Mouse (Mus musculus) spleen, postnatal 4 days (tissue): ENCODE data around the gene Scn8a.
A peak's percentile ranks its signal among the peaks of the same experiment; 100 is the strongest.

Experiments used
- DNase-seq, 2 experiments: peaks; one replicate each; pipeline ENCODE4 v3.0.0; 2022; ENCODE audit warnings: low spot score in 2 of 2

The Scn8a gene

DNA sequence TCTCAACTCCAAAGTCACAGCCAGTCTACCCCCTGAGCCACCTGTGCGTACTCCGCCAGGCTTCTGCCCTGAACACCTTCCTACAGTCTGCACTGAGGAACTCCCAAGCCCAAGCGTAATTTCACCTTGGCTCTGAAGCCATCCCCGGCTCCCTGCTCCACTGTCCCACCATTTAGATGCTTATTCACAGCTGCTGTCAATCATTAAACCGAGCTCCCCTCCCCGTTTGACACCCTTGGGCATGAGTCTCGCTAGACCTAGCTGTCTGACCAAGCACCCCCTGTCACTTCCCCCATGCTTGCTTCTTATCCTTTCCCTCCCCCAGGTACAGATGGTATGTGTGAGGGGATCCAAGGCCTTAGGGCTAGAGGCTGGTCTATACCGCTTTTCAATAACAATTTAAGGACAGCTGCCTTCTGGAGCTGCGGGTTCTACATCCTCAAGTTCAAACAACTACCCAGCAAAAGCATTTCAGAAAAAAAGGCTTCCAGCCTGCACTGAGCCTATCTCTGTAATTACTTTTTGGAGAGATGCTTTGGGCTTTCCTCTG, 200.1 kb downstream of the Scn8a start:
- no peak for DNase-seq

DNA sequence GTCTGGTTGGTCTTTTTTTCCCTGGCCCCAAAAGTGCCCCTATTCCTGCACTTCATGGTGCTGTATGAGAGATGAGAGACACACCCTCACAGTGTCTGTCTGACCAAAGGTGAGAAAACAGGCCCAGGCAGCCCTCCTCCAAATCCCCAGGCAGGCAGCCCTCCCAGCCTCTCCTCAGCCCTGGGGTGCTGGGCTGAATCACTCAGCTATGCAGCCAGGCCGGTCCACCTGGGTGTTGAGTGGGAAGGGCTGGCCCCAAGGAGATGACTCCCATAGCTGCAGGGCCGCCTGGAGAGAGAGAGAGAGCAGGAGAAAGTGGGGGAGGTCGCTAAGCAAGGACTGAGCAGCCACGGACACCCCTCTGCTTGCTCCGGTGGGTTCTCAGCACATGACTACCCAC, 201.1 kb downstream of the Scn8a start:
- DNase-seq, result no peak

DNA sequence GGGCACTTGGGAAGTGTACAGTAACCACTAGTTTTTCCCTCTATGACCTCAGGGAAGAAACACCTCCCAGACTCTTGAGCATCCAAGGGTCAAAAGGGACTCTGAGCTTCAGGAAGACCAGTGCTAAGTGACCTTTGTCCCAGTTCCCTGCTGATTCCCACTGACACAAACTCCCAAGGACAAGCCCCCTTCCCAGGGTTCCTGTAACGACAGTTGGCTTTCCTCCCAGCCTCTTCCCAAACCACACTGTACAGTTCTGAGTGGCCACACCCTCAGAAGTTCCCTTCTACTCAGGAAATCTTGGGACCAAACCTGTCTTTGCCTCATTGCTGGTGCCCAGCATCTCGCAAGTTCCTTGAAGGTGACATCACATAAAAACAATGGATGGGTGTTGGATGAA, 203.1 kb downstream of the Scn8a start:
- DNase-seq, result no peak

DNA sequence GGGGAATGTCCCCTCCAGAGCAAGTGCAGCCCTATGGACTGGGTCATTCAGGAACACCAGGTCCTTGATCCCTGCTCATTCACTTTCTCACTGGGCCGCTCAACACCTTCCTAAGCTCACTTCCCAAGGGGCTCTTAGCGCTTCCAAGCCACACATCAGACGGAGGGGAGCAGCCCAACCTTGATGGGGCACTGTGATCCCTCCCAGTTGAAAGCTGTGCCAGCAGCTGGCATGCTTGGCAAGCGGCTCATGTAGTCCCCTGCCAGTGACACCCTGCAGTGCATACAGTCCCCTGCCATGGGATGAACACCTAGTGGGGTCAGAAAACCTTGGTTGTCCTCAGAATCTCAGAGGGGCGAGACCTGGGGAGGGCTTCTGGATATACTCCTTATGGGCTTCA, 204.4 kb downstream of the Scn8a start:
- no peak for DNase-seq

DNA sequence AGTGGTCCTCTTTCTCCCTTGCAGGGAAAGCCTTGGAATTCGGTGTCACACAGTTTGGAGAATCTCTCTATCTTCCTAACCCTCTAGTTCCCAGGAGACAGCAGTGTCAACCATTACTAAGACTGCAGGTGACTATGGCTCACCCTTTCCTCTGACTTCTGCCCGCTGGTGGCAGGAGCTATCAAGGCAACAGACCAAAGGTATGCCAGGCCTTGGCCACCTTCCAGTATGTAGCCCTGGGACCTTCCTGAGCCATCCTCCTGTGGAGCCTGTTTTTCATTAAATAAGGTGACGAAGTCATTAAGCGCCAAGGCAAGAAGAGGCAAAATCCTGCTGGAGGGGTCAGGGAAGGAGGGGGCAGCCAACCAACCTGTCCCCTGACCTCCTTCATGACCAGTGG, 205.5 kb downstream of the Scn8a start:
- DNase-seq, result no peak

DNA sequence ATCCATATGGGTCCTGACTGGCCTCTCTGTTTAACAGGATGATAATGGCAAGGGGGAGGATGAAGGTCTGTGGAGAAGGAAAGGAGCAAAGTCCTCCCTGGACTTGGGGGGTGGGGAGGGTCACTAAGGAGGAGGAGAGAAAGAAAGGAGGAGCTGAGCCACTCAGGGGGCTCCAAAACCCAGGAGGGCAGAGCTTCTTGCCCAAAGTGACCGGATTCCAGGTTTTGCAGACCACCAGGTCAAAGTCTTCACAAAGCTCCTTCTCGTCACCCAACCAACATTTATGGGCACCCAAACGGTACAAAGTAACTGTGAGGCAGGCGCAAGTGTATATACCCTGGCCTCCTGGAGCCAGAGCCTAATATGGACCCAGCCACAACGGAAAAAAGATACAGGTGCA, 206.0 kb downstream of the Scn8a start:
- no peak for DNase-seq

DNA sequence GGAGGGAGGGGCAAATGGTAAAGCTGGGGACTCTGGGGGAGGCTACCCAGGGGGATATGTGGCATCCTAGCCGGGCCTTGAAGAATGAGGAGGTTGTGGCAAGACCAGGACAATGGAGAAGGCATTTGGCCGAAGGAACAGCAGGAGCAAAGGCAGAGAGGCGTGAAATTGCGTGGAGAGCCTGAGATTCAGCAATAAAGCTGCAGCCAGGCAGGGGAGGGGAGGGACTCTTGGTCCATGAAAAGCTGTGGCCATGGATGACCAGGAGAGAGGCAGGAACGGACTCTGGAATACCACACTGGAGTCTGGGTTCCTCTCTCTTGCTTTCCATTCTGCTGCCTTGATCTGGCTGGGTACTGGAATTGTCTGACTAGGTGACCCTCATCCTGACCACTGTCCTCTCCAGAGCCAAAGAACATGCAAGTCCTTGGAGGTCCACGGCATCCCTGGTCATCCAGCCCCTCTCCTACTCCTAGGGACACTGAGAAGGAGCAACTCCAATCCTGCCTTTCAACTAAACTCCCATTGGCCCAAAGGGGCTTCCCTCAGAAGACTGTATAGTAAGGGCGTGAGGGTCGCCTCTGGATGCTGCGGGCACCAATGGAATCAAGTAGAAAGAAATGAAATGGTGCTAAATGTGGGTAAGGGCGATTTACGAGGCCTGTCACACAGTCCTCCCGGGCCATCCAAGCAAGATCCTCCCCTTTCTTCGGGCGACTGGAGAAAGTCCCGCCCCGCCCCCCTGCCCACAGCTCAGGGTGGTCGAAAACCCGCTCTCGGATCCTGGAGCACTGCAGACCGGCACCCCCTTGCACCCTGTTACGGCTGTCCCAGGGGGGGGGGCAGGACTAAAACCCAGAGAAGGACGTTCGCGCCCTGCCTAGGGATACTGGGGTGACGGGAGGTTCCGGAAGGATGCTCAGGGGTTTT, 206.7 kb downstream of the Scn8a start:
- DNase-seq, result no peak

DNA sequence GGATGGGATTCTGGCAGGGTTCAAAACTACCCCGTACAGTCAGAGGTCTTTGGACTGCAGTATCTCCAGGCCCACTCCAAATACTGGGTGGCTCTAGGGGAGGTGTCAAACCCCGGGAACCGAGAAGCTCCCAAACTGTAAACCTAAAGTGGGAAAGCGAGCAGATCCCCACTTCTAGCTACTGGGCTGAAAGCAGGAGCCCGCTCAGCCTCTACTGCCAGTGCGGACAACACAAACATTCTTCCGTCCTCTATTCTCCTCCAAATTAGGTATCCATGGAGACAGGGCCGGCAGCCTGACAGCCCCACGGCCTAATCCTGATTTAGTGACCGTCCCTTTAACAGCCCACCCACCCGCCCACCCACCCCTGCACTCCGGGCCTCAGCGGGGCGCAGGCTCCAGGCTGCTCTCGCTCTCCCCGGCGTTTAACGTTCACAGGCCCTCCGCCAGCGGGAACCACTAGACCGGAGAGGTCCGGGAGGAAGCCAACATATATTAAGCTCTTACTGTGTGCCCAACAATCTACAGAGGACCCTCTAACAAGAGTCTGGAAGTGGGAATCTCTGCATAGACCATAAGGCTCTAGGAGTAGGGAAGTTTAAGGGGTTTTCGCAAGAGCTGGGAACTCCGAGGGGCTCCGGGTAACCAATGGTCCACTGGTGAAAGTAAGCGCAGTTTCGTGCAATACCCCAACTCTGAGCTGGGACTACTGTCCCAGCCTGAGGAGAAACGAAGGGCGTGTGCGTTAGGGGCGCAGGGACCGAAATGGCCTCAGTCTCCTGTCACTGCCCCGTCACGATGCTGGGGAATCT, 207.5 kb downstream of the Scn8a start:
- no peak for DNase-seq

DNA sequence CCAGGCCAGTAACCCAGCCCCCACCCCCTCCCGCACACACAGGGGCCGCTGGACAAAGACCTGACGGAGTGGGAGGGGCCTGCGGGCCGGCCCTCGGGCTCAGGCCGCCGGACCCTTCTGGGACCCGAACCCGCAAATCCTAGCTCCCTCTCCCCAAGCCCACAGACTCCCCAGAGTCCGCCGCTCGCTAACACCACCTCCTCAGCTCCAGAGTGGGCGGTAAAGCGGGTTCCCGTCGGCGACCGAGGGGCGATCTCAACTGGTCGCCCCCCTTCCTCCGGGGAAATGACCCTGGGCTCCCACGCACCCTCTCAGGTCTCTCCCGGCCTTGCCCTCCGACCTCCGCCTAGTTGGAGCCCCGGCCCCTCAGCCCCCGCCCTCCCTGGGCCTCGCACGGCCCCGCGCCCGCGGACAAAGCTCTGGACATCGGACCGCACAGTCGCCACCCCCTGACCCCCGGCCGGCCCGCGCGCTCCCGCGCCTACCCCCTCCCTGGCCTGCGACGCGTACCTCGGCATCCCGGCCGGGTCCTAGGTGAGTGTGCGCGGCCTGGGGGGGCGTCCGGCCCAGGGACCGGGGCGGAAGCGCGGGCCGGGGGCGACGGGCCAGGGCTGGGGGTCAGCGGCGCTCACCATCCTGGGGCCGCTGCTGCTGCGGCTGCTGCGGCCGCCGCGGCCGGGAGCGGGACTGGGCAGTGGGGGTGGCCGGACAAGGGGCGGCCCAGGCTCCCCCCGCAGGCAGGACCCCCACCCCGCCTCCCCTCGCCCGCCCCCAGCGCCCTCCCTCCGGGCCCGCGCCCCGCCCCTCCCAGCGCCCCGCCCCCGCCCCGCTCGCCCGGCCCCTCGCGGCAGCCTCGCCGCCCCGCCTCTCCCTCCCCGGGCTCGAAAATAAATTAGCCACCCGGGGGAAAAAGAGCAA, 208.4 kb downstream of the Scn8a start, which contains the start of gene Fignl2:
Fignl2 (minus strand) TSS at position 755 of the 918 bp plus-strand sequence.
- DNase-seq, result no peak

DNA sequence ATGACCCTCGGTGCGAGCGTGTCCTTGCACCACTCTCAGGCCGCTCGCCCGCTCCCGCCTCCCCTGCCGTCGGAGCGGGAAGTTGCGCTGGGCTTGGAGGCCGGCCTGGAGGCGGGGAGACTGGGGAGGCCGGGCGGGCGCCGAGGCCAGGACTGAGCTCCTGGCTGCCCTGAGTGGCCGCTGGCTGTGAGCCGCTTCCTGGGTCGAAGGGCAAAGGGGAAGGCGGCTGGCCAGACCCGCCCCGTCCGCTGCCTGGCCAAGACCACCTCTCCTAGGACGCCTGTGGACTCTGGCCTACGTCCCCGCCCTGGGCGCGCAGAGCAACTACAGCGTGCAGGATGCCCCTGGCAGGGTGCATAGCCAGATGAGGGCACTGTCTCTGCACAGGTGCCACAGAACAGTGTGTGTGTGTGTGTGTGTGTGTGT, 209.1 kb downstream of the Scn8a start:
- peak; percentile 39 to 68 for DNase-seq

DNA sequence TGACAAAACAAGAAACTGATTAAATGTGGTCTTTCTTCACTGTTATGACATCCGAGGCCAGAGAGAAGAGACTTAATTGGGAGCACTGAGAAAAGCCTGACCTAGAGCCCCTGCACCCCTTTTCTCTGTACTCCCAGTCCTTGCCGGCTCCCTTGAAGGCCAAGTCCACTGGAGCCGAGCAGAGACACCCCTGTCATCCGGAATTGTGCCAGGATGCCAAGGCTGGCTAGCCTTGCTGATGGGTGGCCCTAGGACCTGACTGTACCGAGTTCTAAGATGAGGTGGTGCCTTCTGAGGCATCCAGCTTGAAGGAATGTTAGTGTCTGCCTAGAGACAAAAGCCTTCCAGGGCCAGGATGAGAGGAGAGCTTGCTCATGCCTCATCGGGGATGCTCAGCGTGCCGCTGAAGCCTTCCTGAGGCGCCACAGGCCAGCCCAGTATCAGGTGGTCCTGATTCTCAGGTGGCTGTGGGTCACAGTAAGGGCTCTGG, 210.4 kb downstream of the Scn8a start:
- DNase-seq, result no peak

DNA sequence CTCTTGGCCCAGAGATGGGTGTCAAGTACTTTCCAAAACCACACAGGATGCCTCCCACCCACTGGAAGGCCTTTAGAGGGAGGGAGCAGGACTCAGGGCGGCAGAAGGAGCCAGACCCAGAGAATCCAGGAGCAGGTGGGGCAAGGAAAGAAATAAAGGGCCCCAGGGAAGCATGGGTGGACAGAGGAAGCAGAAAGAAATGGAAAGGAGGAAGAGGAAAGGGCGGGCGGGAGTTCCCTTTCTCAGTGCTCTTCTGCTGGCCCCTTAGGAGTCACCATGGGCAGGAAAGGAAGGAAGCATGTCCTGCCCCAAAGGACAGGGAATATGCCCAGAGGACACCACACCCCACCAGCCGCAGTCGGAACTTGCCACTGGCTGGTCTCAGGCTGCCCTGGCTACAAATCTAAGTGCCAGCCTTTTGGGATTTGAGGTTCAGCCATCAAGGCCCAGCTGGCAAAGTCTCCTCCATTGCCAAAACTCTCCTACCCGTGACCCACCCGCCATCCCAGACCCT, 211.4 kb downstream of the Scn8a start:
- no peak for DNase-seq

DNA sequence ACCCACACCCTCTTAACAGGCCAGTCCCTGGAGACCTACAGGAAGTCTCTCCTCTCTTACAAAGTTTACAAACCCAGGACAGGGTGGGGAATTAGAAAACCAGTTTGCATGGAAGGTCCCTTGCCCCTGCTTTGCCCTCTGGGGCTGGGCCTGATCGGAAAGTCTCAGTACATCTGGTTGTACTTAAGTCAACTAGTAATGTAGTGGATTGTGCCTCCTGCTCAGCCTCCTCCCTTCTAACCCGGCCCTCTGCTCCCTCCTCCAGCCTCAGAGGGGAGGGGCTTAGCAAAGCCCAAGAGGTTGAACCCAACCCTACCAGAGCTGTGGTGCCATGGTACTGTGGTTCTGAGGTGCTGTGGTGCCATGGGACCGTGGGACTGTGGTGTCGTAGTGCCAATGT, 212.6 kb downstream of the Scn8a start:
- no peak for DNase-seq

DNA sequence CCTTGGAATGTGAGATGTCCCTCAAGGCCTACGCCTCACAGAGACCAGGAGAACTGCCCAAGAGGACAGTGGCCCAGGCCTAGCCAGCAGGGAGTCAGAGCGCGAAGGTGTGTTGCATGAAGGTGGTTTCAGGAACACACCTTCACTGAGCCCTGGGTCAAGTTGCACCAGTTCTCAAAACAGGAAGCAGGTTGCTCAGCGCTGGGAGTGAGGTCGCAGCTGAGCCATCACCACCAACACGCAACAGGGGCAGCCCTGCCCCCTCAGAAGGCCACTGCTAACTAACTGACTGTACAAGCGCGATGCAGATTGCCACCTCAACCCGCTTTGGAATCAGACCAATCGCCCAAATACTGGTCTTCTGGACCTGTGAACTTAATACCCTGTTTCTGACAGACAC, 214.8 kb downstream of the Scn8a start:
- DNase-seq, result no peak

DNA sequence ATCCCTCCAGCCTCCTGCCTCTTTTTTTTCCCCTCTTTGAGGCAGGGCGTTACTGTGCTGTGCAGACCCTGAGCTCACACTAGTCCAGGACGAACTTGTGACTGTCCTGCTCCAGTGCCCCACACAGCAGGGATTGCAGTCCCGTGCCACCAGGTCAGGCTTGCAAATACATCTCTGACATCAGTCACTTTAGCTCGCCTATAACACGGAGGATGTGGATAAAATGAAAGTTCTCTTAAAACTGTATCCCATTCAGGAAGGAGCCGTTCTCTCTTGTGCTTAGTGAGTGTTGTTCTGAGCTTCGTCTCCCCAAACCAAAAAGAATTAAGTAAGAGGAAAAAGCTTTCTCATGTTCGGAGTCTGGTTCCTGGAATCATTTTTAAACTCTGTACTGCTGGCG, 216.8 kb downstream of the Scn8a start:
- DNase-seq, result no peak

DNA sequence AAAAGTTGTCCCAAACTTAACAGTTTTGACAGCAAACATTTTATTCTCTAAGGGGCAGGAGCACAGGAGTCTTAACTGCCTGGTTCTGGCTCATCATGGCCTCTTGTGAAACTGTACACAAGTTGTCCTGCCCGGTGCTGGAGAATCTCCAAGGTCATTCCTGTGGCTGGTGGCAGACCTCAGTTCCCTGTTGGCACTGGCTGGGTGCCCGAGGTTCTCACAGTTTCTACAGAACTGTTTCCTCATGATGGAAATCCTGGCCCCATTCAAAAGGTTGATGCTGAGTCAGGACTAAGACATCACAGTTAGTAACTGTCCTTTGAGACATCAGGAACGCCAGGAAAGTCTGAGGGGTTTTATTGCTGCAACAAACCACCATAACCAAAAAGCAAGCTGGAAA, 217.3 kb downstream of the Scn8a start:
- DNase-seq, result no peak

DNA sequence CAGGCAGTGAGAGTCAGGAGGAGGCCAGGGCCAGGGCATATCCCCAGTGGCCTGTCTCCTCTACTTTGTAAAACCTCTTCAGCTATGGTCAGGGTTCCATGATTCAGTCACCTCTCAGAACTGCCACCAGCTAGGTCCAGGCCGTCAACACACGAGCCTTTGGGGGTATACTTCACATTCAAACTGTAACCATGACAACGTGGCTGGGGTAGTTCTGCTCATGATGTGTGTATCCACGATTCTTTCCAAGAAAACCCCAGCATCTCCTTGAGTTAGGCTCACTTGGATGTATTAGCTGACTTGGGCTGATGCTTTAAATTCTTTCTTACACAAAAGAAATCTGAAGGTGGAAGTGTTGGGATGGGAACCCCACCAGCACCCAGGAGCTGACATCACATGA, 218.6 kb downstream of the Scn8a start:
- no peak for DNase-seq

DNA sequence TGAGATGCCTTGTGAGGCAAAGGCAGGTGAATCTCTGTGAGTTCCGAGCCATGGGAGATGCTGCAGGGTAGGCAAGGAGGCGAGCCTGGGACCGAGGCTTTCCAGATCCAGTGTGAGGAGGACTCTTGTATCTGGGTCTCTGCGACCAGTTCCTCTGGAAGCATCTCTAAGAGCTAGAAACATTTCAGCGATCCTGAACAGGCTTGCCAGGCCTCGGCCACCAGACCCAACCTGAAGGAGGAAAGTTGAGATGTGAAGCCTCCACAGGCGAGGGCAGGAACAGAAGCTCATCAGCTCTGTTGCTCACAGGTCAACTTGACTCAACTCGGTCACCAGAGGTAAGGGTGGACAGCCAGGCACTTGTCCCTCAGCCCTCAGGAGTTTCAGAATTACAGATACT, 221.9 kb downstream of the Scn8a start:
- no peak for DNase-seq

DNA sequence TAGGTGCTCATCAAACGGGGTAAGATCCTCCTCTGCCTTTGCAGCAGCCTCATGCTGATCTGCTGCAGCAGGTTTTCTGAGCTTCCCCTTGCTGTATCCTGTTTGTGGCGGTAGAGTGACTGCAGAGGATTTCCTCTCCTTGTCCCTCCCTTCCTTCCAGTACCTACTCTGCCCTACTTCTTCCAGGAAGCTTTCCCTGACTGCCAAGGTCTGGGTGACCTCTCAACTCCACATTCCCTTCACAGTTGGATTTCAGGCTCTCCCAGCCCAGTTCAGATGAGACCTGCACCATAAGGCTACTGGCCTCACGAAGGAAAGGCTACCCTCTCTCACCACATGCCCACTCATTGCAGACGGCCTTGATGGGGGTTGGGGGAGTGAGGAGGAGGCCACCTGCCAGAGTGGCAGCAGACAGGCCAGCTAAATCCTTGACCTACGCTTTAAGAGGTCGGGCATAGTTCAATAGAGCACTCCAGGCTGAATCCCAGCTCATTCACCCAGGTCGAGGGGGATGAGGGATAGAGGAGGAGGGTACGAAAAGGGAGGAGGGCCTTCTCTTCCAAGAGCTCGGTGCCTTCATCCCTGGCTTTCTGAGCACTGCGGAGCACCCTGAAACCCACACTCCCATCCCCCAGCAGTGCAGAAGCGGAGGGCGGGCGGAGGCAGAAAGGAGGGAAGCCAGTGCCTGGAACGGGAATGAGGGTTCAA, 222.6 kb downstream of the Scn8a start:
- no peak for DNase-seq
